Mouse (Mus musculus) limb, embryonic 11.5 days (tissue): ENCODE results near the gene Lrrc8d. TPM values are rescaled to one million over a fixed set of nuclear protein-coding genes. Genes with fewer than 3 reads are reported as not detected.
A peak's percentile ranks its signal among the peaks of the same experiment; 100 is the strongest.

Experiments used
- ATAC-seq: fragments of 200-750 bp; cut with Nextera tagmentation; 2 replicates; pipeline ENCODE4 v1.8.0; 2017; ENCODE audit warnings: low read depth; ENCODE audit not compliant: insufficient number of reproducible peaks, low FRiP score, low TSS enrichment
- DNase-seq: peaks from one replicate; pipeline ENCODE4 v3.0.0-alpha.2; 2015; ENCODE audit warnings: low spot score
- H3K27ac ChIP-seq: fragments of 300-500 bp; sonication (generic); replicated peaks from 2 replicates; pipeline ENCODE4 v1.5.1; 2014; ENCODE audit warnings: low read depth, mild to moderate bottlenecking, low read length
- H3K27me3 ChIP-seq: fragments of 300-500 bp; sonication (generic); 2 replicates; pipeline ENCODE4 v1.6.1; 2014; ENCODE audit warnings: mild to moderate bottlenecking, low read length, mixed read lengths; ENCODE audit not compliant: control insufficient read depth, insufficient read depth
- H3K36me3 ChIP-seq: fragments of 300-500 bp; sonication (generic); 2 replicates; pipeline ENCODE4 v1.6.1; 2014; ENCODE audit warnings: mild to moderate bottlenecking, low read length, moderate library complexity, mixed read lengths; ENCODE audit not compliant: control insufficient read depth, insufficient read depth
- H3K4me1 ChIP-seq: fragments of 300-500 bp; sonication (generic); 2 replicates; pipeline ENCODE4 v1.6.1; 2014; ENCODE audit warnings: low read length, mixed read lengths; ENCODE audit not compliant: control insufficient read depth, insufficient read depth
- H3K4me2 ChIP-seq: fragments of 300-500 bp; sonication (generic); 2 replicates; pipeline ENCODE4 v1.6.1; 2014; ENCODE audit warnings: low read depth, mild to moderate bottlenecking, moderate library complexity; ENCODE audit not compliant: severe bottlenecking
- H3K4me3 ChIP-seq: fragments of 300-500 bp; sonication (generic); 2 replicates; pipeline ENCODE4 v1.5.1; 2014; ENCODE audit warnings: low read depth, low read length
- H3K9ac ChIP-seq: fragments of 300-500 bp; sonication (generic); 2 replicates; pipeline ENCODE4 v1.6.1; 2014; ENCODE audit warnings: mild to moderate bottlenecking, low read length
- H3K9me3 ChIP-seq: fragments of 300-500 bp; sonication (generic); 2 replicates; pipeline ENCODE4 v1.6.1; 2016; ENCODE audit warnings: low read length; ENCODE audit not compliant: control insufficient read depth
- WGBS: fragments of 180-500 bp; shearing (Covaris S2); extraction: QIAGEN DNeasy Blood & Tissue Kit; methylation state at CpG from one replicate; pipeline ENCODE4 v1.1.7; 2014; 5-methylcytosine and 5-hydroxymethylcytosine counted together
- polyA plus RNA-seq: library from polyadenylated mRNA; unstranded; fragments of >200 nt; fragmentation: Nextera tagmentation; extraction: Ambion mirVana; gene quantifications from 2 replicates; pipeline ENCODE4 v1.2.1, GENCODE M21; 2014

The Lrrc8d gene
- polyA plus RNA-seq, 1 experiment from 2014 or later, result 21.4 TPM

DNA sequence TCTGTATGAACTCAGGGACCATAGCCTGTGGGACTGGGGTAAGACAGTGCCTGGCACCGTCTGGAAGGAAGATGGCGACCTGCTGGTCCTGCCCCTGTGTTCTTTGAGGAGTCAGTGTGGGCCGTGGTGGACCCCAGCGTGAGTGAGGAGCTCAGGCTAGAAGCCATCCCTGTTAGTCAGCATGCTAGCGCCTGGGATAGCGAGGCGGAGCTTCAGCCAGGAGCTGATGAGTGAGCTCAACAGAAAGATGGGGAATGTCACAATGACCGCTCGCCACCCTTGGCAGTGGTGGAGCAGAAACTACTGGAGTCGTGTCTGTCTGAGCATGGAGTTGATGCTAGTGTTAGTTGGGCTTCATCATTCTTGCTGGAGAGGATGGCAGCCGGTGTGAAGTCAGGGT is 109.3 kb downstream of the Lrrc8d start:
- no peak overlapping the region for H3K9ac ChIP-seq
- no peak overlapping the region for H3K4me2 ChIP-seq
- no peaks in the 10 kb centered on the region for H3K27me3 ChIP-seq
- H3K9me3 ChIP-seq, result no peaks in the 10 kb centered on the region; the same call in 1 of the 2 replicates
- WGBS, result 86% methylated on average over 11 of the region's 11 CpGs
- ATAC-seq (no peak), DNase-seq (no peak)
- no peak overlapping the region for H3K27ac ChIP-seq
- no peak overlapping the region for H3K4me3 ChIP-seq
- H3K36me3 ChIP-seq, result peaks cover 20% of the 10 kb centered on the region; the same call in 1 of the 2 replicates
- H3K4me1 ChIP-seq, result peaks cover 4% of the 10 kb centered on the region; the same call in 1 of the 2 replicates

DNA sequence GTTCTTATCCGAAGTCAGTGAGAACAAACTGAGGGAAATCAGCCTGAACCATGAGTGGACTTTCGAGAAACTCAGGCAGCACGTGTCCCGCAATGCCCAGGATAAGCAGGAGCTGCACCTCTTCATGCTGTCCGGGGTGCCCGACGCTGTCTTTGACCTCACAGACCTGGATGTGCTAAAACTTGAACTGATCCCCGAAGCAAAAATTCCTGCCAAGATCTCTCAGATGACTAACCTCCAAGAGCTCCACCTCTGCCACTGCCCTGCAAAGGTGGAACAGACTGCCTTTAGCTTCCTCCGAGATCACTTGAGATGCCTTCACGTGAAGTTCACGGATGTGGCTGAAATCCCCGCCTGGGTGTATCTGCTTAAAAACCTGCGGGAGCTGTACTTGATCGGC is 113.3 kb downstream of the Lrrc8d start:
- Histone ChIP-seq H3K4me1 (no peaks in the 10 kb centered on the region), H3K4me2 (no peak overlapping the region), H3K27me3 (no peaks in the 10 kb centered on the region), H3K4me3 (no peak overlapping the region), H3K9ac (no peak overlapping the region), H3K27ac (no peak overlapping the region), H3K36me3 (peaks cover 22% of the 10 kb centered on the region; the same call in 1 of the 2 replicates), H3K9me3 (no peaks in the 10 kb centered on the region; the same call in 1 of the 2 replicates)
- DNase-seq (no peak), ATAC-seq (no peak)
- 95% methylated on average over 14 of the region's 14 CpGs for WGBS

DNA sequence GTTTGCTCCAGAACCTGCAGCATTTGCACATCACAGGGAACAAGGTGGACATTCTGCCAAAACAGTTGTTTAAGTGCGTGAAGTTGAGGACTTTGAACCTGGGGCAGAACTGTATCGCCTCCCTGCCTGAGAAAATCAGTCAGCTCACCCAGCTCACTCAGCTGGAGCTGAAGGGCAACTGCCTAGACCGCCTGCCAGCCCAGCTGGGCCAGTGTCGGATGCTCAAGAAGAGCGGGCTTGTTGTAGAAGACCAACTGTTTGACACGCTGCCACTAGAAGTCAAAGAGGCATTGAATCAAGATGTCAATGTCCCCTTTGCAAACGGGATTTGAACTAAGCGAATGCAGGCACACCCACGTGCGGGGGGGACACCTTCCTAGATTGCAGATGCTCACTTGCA is 114.2 kb downstream of the Lrrc8d start:
- Histone ChIP-seq H3K27me3 (no peaks in the 10 kb centered on the region), H3K4me1 (no peaks in the 10 kb centered on the region), H3K4me2 (no peak overlapping the region), H3K9me3 (no peaks in the 10 kb centered on the region; the same call in 1 of the 2 replicates), H3K4me3 (no peak overlapping the region), H3K9ac (no peak overlapping the region), H3K27ac (no peak overlapping the region), H3K36me3 (peaks cover 22% of the 10 kb centered on the region; the same call in 1 of the 2 replicates)
- WGBS, result 94% methylated on average over 10 of the region's 10 CpGs
- ATAC-seq (no peak), DNase-seq (no peak)

DNA sequence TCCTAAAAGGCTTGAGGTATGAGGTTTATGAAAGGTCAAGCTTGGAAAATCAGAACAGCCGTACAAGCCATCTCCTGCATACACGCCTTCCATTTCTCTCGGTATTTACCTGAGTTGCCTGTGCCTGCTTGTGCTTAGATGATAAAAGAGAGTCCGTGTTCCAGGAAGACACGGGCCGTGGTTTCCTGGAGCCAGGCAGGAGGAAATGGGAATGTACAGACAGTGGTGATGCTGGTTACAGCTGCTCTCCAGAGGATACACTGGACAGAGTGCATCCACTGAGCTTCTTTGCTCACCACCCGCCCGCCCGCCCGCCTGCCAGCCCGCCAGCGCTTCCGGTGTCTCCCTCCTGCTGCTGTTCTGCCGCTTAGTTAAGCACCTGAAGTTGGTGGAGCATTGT is 116.3 kb downstream of the Lrrc8d start:
- WGBS, result 90% methylated on average over 14 of the region's 14 CpGs
- H3K36me3 ChIP-seq, result peaks cover 22% of the 10 kb centered on the region; the same call in 1 of the 2 replicates
- ATAC-seq (no peak), DNase-seq (no peak)
- H3K4me3 ChIP-seq, result no peak overlapping the region
- H3K9me3 ChIP-seq, result no peaks in the 10 kb centered on the region; the same call in 1 of the 2 replicates
- H3K27ac ChIP-seq, result no peak overlapping the region
- H3K27me3 ChIP-seq, result no peaks in the 10 kb centered on the region
- H3K9ac ChIP-seq, result no peak overlapping the region
- no peak overlapping the region for H3K4me2 ChIP-seq
- H3K4me1 ChIP-seq, result no peaks in the 10 kb centered on the region

DNA sequence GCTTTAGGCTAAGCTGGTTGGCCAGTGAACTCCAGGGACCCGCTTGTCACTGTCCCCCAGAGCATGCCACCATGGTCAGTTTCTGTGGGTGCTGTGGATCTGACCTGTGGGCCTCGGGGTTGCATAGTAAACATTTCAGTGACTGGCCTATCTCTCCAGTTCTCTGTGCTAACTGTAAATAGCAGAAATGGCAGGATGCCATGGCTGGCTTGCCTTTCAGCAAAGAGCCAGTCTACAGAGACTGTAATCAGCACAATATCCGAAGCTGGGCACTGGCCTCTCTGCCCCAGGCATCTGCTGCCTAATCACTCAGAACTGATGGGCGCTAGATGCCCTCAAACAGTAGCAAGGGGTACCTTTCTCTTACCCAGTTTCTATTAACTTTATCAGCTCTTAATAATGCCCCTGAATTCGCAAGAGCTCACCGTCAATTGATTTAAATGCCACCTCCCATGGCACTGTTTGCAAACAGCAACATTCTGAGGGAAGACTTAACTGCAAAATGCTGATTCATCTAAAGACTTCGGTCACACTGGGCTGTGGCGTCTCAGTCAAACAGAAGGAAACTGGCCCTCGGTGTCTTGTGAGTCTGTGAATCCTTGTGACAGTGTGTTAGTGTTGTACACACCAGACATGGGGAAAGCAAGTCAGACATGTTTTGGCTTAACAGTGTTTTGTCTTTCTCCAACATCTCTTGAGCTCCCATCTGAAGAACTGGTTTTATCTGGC is 117.6 kb downstream of the Lrrc8d start:
- no peaks in the 10 kb centered on the region for H3K27me3 ChIP-seq
- peaks cover 14% of the 10 kb centered on the region; the same call in 1 of the 2 replicates for H3K36me3 ChIP-seq
- DNase-seq (no peak), ATAC-seq (no peak)
- no peak overlapping the region for H3K9ac ChIP-seq
- H3K9me3 ChIP-seq, result no peaks in the 10 kb centered on the region; the same call in 1 of the 2 replicates
- 92% methylated on average over 9 of the region's 9 CpGs for WGBS
- no peaks in the 10 kb centered on the region for H3K4me1 ChIP-seq
- H3K27ac ChIP-seq, result no peak overlapping the region
- H3K4me3 ChIP-seq, result no peak overlapping the region
- H3K4me2 ChIP-seq, result no peak overlapping the region

DNA sequence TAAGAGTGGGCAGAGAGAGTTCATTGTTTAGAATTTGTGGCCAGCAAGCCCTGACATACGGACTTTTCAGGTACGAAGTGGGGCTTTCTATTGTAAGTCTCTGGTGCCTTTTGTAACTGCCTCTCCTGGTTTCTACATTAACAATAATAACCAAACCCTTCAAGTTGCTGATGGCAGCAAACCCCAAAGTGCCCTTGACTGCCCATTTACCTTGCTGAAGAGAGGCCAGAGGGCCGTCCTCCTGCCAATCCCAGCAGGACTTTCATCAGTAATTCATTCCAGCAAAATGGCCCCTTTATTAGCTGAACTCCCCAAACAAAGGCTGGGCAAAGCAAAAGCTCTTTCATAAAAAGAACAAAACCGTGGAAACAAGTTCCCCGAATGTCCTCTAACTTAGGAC is 118.6 kb downstream of the Lrrc8d start:
- H3K36me3 ChIP-seq, result peaks cover 4% of the 10 kb centered on the region; the same call in 1 of the 2 replicates
- ATAC-seq (no peak), DNase-seq (no peak)
- H3K4me2 ChIP-seq, result no peak overlapping the region
- no peak overlapping the region for H3K9ac ChIP-seq
- 80% methylated on average over 5 of the region's 5 CpGs for WGBS
- H3K9me3 ChIP-seq, result no peaks in the 10 kb centered on the region
- H3K4me3 ChIP-seq, result no peak overlapping the region
- H3K4me1 ChIP-seq, result peaks cover 8% of the 10 kb centered on the region; the same call in 1 of the 2 replicates
- no peaks in the 10 kb centered on the region for H3K27me3 ChIP-seq
- H3K27ac ChIP-seq, result no peak overlapping the region

DNA sequence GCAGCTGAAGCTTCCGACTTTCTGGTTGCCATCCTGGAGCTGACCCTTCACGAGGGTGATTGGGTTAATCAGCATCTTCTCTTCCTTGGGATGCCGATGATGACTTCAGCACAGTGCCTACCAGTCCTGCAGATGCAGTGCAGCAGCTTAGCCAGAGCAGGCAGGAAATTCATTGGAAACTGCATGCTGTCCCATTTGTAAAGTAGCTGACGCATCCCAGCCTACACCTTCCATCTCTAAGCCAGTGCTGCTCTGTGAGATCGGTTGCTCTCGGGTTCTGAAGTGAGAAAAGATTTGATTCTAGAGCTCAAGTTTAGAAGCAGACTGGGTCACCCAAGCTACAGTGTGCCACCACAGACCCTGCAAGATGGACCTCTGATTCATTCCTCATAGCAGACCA is 121.6 kb downstream of the Lrrc8d start:
- Histone ChIP-seq H3K4me1 (peaks cover 8% of the 10 kb centered on the region; the same call in 1 of the 2 replicates), H3K9me3 (no peaks in the 10 kb centered on the region), H3K36me3 (no peaks in the 10 kb centered on the region), H3K27me3 (no peaks in the 10 kb centered on the region), H3K9ac (no peak overlapping the region), H3K4me3 (no peak overlapping the region), H3K27ac (no peak overlapping the region), H3K4me2 (no peak overlapping the region)
- ATAC-seq, result no peak
- WGBS, result 85% methylated on average over 6 of the region's 6 CpGs
- no peak for DNase-seq

DNA sequence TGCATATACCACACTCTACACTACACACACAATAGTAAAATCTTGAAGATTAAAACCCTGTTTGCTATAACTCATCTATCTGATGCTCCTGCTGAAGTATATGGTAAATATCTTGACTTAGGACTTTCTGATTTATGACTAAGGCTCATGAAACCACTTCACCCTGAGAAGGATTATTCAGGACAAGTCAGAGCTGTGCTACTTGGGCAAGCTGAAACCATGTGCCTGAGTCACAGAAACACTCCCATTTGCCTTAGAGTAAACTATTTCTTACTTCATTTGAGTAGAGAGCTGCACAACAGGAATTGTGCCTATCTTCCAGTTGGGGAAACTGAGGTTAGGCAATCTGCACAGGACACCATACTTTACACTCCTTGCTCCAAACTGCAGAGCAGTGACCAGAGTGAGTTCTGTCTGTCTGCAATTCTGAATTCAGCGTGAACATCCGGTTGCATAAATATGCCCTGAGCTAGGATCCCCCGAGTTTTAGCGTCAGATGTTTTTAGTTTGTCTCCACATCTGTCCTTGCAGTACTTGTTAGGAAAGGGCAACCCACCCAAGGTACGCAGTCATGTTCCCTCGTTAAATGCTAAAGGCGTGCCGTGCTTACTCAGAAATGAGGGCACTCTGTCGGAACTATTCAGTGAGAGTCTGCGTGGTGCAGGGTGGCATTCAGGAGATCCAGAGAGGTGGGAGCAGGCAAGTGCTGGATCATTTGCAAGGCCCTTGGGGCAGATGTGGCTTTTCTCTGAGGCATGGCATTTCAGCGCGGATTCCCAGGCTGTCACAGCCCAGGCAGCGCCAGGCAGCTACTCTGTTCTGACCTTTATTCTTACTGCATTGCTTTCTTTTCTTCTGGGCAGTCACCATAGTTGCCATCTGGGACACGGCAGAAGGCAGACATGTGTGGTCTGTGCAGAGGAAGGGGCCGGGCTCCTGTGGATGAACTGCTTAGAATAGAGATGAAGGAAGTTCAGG is 123.0 kb downstream of the Lrrc8d start:
- H3K4me1 ChIP-seq, result peaks cover 8% of the 10 kb centered on the region; the same call in 1 of the 2 replicates
- H3K9me3 ChIP-seq, result no peaks in the 10 kb centered on the region
- no peaks in the 10 kb centered on the region for H3K27me3 ChIP-seq
- ATAC-seq, result no peak
- no peak overlapping the region for H3K9ac ChIP-seq
- no peak overlapping the region for H3K4me2 ChIP-seq
- no peaks in the 10 kb centered on the region for H3K36me3 ChIP-seq
- peak; percentile 30 for DNase-seq
- H3K4me3 ChIP-seq, result no peak overlapping the region
- 45% methylated on average over 15 of the region's 15 CpGs for WGBS
- H3K27ac ChIP-seq, result no peak overlapping the region
